Mouse (Mus musculus): ENCODE measurements around the gene St6galnac3.

St6galnac3 gene

DNA sequence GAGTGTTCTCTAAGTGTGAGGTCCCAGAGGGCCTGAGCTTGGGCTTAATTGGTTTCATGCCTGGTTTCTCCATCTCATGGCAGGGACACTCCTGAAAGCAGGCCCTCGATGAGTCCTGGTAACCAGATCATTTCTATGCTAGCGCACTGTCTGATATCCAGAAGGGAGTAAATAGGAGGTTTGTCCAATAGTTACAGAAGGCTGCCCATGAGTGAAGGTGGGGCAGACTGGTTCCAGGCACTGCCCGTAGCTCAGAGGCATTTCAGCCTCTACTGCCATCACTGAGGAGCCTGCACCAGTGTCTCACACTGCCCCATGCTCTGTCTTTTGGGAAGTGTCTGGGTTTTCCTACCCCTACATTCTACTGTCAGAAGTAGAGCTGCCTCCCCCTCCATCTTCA lies 72.1 kb downstream of the St6galnac3 start:
- DNase-seq (ENCODE audit: low read depth, low spot score) = no peak

DNA sequence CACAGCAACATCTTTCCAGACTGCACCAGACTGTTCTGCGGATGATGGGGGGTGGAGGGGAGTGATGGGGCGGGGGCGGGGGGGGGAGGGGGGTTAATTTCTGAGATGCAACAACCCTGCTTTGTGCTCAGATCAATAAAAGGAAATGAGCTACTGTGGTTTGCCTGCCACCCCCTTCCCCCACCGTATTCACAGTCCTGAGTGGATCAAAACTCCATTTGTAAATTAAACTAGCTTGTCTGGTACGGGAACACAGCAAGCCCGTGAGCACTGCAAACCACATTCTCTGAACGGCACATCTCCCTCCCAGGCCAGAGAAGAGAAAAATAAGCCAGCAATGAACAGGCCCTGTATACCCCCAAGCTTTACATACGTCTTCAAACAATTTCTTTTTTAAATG lies 76.3 kb downstream of the St6galnac3 start:
- no peak for DNase-seq (ENCODE audit: low read depth, low spot score)

DNA sequence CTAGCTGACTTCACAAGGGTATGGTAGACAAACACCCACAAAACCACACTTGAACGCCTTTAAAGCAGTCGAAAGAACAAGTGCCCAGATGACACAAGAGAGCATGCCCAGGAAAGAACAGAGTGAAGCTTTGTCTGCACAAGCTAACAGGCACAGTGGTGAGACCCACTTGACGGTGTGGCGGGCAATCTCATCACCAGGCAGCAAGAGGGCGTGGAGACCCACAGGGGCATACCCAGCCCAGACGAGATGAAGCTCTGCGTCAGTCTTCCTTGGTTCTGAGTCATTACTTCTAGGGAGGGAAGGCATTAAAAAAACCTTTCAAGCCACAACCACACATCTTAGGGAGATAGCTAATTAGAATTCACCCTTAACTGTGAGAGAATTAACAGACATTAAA lies 79.2 kb downstream of the St6galnac3 start:
- no peak for DNase-seq (ENCODE audit: low read depth, low spot score)

DNA sequence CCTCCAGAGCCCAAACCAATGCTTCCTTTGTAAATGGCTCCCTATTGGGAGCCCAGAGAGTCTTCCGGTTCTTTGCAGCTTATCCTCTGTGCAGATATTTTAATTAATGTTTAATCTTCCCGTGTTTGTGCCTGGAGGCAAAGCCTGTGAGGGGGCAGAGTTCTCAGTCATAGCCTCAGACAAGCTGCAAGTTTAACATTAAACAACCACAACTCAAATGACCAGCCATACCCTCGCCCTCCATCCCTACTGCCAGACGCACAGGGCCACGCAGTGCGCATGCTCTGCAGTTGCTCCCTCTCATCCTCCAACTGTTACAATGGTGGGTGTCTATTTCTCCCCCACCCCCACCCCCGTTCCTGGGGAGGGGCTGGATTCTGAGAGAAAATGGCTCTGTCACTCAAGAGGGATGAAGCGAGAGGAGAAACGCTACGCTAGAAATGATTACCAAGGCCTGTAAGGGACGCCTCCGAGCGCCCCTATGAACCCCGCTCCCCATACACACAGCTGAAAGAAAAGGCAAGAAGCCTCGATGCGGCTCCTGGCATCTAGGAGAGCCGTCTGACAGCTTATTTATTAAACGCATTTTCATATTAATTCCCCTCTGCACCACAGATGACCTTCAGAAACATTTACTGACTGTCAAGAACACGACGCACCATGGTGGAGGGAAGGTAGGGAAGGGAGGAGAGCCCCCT lies 81.0 kb downstream of the St6galnac3 start:
- DNase-seq (ENCODE audit: low read depth, low spot score) = no peak

DNA sequence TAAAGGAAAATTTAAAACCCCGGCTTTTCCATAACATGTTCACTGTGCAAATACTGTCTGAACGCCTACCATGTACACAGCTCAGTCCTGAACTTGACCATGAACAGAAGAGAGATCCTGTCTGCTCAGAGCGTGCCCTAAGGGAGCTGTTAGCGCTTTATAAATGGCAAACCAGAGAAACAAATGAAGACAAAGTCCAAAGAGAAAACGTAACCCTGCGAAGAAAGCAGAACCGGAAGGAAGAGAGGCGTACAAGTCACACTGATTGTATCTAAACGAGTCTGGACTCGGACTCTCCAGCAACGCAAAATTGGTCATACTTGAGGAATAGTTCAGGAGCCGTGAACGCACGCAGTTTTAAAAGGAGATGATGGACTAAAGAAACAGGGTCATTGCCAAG lies 82.1 kb downstream of the St6galnac3 start:
- no peak for DNase-seq (ENCODE audit: low read depth, low spot score)

DNA sequence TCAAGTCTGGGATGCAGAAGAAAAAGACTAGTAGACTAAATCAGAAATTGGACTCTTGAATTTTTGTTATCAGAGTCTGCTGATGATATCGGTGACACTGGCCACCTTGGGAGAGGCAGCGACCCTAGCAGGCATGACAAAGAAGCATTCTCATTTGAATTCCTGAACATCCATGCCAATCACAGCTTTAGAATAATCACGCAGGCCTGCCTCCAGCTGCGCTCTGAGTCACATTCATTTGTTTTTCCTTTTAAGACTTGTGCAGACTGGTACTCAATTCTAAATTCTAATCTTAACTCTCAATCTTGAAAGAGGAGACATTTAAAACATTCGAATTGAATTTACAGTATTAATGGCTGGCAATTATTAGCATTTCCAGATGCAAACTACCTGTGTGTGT lies 83.2 kb downstream of the St6galnac3 start:
- no peak for DNase-seq (ENCODE audit: low read depth, low spot score)

DNA sequence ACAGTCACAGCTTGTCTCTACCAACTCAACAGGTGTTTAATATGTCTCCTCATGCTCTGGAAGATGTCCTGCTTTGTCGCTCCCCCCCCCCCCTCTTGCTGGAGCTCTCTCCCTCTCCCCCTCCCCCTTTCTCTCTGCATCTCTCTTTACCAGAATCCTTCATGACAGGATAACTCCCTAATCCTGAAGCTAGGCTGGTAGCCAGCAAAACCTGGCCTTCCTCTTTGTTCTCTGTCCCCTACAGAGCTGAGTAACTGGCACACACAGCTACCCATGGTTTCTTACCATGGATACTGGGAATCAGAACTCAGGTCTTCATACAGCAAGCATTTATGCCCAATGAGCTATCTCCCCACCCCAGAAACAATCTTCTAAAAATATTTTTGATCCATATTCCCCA lies 87.6 kb downstream of the St6galnac3 start:
- no peak for DNase-seq (ENCODE audit: low read depth, low spot score)

DNA sequence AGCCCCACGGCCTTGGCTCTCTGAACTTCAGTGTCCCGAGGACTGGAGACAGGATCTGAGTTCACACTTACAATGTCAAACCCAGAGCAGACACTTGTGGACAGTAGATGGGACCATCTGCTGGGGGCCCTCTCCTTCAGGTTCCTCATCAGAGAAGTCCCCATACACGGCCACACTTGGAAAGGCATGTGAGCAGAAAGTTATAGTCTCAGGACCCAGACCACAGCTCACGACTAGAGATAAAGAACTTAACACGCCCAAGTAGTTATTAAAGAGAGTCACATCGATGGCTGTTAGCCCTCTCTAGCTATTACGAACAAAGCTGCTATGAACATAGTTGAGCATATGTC lies 88.2 kb downstream of the St6galnac3 start:
- DNase-seq (ENCODE audit: low read depth, low spot score) = no peak

DNA sequence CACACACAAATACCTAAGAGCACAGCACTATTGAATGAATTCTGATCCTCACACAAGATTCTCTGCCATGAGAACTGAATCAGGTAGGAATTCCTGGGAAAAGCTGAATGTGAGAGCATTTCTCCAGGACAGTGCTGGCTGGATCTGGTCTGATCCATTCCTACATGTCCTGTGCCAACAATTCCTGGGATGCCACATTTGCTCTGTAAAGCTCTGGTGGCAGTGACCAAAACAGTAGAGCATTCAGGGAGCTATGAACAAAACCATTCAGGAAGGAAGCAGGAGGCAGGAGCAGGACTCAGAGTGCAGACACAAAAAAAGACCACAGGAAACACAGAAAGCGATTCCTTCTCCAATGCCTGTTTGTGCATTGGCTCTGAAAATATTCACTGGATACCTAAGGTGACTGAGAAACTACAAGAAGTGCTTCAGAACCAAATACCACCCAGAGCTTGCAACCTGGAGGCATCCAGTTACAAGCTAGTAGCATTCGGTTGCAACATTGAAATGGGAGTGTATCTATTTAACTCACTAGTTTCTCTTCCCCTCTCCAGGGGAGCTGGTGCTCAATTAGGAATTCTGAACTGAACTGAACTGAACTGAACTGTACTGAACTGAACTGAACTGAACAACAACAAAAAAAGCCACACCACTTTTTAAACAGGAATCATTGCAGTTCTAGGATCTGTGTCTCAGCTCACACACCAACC lies 88.7 kb downstream of the St6galnac3 start:
- no peak for DNase-seq (ENCODE audit: low read depth, low spot score)

DNA sequence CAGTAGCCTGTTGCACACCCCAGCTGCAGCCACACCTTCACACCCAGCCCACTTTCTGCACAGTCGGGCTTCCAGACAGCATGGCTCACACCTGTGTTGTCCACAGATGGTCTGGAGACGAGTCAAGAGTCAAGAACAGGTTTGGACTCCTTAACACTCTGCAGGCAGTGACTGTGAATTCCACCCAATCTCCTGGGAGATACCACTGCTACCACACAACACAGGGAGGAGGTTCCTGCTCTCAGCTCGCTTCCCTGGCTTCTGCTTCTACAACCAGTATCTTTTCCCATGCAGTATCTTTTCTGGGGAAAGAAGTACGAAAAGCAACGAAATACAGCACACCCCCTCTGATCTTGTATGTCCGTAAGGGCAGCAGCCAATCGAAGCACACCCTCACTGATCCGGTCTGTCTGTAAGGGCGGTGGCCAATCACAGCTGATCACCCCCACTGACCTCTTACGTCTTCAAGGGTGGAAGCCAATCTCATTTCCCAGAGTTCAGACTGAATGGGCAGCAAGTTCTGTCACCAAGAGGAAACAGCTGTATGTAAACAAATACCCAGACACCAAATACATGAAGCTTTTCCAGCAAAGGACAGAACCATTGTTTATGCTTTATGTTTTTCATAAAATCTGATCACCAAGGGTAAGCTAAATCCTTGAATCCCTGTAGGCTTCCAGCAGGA lies 92.8 kb downstream of the St6galnac3 start:
- no peak for DNase-seq (ENCODE audit: low read depth, low spot score)

DNA sequence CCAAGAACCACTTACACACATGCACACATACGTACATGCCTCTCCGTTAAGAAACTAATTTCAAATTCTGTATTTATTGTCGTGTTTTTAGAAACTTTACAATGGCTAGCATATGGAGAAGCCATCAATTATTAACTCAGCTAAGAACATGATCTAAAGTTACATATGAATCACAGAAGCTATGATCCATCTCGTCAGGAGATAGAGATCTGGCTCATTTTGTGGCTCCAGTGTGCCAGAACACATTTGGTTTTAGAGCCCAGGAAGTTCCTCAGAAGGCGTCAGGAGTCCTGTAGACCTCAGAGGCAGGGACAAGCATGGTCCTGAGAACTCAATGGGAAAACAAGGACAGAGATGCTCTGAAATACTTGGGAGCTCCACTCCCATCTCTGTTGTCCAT lies 98.7 kb downstream of the St6galnac3 start:
- no peak for DNase-seq (ENCODE audit: low read depth, low spot score)

DNA sequence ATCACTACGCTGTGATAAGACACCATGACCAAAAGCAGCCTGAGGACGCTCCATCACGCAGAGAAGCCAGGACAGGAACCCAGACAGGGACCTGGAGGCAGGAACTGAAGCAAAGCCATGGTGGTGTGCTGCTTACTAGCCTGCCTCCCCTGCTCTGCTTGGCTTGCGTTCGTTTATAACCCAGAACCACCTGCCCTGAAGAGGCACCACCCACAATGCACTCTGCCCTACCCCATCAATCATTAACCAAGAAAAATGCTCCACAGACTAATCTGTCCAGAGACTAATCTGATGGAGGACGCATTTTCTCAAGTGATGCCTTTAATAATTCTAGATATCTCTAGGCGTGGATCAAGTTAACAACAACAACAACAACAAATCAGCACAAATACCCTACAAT lies 106.0 kb downstream of the St6galnac3 start:
- DNase-seq (ENCODE audit: low read depth, low spot score) = no peak

DNA sequence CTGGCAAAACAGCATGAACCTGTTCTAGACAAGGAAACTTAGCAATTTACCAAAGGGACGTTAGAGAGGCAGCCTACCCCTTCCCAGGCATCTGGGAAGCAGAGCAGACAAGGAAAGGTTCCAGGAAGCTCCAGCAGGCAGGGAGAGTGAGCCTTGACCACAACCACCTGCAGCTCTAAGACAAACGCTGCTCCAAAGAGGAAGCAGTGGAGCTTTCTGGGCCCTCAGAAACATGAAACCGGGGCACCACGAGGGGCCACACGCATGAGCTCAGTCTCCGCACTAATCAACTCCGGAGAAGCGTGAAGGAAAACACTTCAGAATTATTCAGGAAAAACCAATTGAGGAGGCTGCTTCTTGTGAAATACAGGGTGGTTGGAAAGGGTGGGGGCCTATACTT lies 108.1 kb downstream of the St6galnac3 start:
- DNase-seq (ENCODE audit: low read depth, low spot score) = no peak

DNA sequence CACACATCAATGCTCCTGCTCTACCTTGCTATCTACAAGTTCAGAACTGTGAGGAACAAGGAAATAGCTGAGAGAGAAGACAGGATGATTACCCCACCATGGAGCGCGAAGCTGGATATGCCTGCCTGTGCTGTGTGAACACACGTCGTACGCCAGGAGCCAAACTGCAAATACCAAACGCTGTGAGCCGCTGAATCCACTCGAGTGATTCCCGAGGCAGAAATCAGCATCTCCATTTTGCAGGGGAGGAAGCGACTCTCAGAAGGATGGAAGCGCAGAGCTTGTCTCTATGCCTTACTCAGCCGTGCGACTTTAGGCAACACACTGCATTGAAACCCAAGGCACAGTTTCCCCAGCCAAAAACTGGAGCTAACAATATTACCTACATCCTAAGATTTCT lies 114.7 kb downstream of the St6galnac3 start:
- DNase-seq (ENCODE audit: low read depth, low spot score) = no peak

DNA sequence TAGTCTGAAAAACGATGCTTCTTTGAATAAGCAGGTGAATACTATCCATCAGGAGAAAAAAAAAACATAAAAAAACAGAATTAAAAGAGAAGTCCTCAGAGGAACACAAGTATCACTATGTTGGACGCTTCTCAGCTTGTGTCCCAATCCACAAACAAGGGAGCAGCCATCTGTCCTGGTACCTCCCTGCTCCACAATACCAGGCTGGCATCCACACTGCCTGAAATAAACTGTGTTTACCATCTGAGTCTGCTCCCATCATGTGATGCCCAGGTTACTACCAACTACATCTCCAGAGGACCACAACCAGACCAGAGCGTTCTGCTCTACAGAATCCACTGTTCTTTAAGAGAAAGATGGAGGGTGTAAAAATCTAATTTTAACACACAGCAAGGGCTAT lies 118.6 kb downstream of the St6galnac3 start:
- DNase-seq (ENCODE audit: low read depth, low spot score) = no peak

DNA sequence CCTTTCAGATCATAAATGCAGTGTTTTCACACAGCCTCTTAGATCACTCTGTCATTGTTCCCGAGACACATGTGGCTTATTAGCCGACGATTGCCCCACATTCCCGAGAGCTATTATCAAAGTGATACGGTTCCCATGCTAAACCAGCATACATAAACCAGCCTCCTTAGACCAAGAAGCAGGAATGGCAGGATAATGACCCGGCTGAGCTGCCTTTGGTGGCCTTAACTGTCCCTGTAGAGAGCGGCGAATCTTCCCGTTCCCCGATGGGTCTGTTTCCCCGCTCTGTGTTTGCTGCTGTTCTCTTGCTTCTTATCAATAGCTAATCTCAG lies 119.2 kb downstream of the St6galnac3 start:
- DNase-seq (ENCODE audit: low read depth, low spot score) = no peak

DNA sequence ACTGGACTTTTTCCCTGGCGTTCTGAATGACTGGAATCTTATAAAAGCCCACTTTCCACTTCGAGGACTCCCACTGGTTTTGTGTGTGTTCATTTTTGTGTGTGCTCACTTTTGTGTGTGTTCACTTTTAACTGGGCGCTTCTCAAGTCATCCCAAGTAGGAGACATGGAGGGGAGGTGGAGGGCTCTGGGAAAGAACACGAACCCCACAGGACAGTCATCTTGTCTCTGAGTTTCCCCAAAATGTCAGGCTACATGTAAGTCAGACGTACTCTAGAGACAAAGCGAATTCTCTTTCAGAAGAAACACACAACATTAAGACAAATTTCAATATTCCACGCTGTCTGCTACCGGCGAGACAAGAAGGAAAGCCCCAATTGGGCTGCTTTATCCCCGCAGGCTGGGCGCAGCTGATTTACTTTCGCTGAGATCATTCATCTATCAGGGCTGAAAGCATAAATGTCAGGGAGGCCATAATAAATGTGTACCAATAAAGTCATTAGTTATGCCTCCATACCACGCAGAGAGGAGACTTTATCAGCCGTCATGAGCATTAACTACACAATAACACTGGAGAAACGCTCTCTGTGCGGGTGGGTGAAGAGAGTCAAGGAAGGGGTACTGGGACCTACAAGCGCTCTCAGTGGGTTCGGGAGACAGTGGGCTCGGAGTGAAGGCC lies 119.7 kb downstream of the St6galnac3 start:
- DNase-seq (ENCODE audit: low read depth, low spot score) = no peak

DNA sequence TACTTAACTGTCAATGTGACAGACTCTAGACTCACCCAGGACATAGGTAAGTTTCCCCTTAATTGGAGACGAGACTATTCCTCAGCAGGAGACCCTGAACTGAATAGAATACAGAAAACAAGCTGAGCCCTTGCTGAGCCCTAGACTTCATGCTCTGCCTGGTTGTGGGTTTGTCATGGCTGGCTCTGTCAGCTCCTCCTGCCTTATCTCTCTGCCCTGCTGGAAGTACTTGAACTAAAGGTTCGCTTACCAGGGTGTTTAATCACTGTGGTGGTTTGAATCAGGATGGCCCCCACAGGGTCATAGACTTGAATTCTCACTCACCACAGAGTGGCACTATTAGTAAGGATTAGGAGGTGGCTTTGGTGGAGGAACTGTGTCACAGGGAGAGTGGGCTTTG lies 125.8 kb downstream of the St6galnac3 start:
- DNase-seq (ENCODE audit: low read depth, low spot score) = no peak

DNA sequence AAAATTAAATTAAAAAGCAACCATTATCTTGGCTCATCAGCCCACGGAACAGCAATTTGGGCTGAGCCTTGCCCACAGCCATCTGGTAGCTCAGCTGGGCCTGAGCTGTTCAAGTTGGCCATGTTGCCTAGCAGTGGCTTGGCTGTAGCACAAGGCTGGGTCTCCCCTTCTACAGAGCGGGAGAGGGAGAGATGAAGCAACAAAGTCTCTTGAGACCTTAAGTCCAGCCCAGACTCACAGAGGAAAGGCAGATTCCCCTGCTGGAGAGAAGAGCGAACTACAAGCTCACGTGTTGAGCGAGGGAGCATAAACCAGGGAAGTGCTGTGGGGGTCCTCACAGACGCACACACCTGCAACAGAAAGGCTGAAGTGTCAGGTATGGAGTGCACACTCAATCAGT lies 126.3 kb downstream of the St6galnac3 start:
- no peak for DNase-seq (ENCODE audit: low read depth, low spot score)

DNA sequence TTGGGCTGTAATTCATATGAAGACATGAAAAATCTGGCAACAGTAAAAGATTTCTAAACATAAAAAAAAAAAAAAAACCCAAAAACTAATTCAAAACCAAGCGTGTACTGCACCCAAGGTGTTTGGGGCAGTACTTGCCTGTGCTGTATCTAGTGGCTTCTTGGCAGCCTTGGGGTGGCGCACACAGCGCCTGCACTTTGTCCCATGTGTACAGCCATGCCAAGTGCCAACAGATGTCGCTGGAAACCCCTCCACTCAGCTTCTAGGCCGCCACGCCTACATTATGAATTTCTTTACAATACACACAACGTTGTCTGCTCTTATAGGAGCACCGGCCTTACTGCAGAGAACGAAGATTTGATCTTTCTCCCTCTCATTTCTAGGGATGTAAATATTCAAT lies 130.4 kb downstream of the St6galnac3 start:
- DNase-seq (ENCODE audit: low read depth, low spot score) = no peak

DNA sequence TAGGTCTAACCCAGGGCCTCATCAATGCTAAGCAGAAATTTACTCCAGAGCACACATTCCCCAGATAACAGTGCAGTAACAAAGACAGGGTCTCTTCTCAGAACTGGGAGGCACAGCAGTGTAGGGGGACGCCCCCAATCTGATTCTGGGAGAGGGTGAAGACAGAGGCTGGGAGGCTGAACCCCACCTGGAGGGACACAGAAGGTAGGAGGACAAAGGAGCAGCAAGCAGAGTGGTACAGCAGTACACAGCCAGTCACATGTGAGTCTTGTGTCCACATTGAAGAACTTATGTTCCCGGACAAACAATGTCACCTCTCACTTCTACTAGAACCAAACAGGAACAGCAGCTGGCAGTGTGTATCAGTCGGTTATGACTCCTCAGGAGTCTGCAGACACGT lies 131.0 kb downstream of the St6galnac3 start:
- DNase-seq (ENCODE audit: low read depth, low spot score) = no peak

DNA sequence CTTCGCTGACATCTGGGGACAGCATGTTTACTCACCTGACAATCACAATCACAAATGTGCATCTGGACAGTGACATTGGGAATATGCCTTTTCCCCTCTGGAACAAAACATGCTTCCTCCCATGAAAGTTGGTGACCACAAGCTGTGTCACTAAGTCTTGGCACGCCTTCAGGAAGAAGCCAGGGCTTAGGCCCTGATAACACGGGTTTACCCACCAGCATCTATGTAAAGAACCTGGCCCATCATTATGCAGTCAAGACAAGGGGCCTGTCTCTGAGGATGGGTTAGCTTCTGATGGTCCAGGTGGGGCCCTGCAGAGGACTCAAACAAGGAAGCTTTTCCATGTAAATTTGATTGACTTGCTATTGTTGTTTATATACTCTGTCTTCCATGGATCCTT lies 131.9 kb downstream of the St6galnac3 start:
- DNase-seq (ENCODE audit: low read depth, low spot score) = no peak

DNA sequence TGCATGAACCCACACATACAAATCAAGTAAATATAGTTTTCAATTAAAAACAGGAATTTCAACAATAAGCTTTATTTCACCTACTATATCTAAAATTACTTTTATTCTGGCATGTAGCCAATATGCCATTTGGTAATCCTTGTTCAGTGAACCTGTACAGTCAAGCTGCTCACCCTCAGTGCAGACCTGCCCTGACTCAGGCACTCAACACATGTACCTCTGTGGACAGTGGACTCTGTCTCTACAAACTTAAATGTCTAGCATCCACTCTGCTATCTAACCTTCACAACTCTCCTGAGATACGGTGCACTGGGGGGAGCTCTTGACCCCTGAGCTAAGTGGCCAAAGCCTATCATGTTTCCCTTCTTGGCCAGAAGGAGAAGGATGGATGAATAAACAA lies 137.4 kb downstream of the St6galnac3 start:
- no peak for DNase-seq (ENCODE audit: low read depth, low spot score)
